Mouse (Mus musculus) bone marrow, adult 2 months (tissue): Measurements from ENCODE around the gene Gbp2b.

ENCODE experiments used
- CTCF ChIP-seq: fragments of 200-500 bp; IDR thresholded peaks from 2 replicates; pipeline ENCODE4 v1.5.1; 2011; ENCODE audit warnings: low read length, control low read depth; ENCODE audit not compliant: control insufficient read depth, insufficient read depth
- POLR2A ChIP-seq: fragments of 200-500 bp; IDR thresholded peaks from 2 replicates; pipeline ENCODE4 v1.6.1; 2011; ENCODE audit warnings: low read depth, mild to moderate bottlenecking, control low read depth, low read length, borderline replicate concordance; ENCODE audit not compliant: control insufficient read depth

DNA sequence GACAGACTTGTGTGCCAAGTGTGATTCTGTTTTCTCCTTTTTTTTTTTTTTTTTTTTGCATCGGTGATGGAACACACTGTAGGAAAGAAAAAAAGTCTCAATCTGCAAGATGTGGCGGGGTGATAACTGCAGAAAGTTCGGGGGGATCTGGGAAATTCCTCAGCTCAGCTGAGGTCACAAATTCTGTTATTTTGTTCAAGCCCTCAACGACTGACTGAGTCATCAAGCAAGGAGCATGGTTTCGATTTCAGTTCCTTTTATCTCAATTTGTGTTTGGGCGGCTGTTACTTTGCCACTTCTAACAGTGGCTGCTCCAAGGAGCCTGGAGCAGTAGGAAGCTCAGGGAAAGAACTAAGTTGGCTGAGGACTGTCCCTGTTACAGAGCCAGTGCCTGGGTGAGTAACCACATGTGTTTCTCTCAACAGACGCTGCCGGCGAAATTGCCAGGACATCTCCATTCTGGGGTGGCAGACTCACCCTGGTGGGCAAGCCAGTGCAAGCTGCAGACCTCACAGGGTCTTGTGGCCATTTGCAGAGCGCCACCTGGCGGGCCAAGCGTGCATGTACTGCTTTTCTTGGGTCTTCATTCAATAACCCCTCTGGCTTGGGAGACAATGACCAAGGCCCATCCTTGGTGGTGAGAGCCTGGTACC is 34.2 kb upstream of the Gbp2b start:
- TF ChIP-seq CTCF: peak; percentile 98
- peak; percentile 34; the same call in 1 of the 2 replicates for TF ChIP-seq POLR2A
